Mouse (Mus musculus): Measurements from ENCODE around the gene Vmn1r49.
"Not testable (repeated sequence)": the region's sequence is repeated elsewhere in the genome, so short reads cannot be mapped to it uniquely, and the experiment has no call there.

DNA sequence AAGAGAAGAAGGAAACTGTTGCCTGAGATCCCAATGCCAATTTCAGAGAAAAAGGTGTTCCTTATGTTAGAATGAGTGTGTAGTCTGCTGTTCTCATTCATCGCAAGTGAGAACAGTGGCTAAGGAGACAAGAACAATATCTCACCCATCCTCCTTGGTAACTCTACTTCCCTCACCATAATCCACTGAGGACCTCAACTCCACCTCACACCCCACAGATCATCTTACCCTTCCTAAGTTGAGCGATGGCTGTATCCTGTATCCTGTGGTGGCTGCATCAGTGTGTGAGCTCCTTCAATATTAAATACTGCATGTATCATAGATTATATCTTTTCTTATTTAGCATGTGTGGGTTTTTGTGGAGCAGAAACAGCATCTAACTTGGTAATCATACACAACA is 41.6 kb downstream of the Vmn1r49 start, which contains the start of gene Vmn1r48:
- not testable (repeated sequence) for TF ChIP-seq CTCF, EP300 (IDR thresholded peaks at IDR 0.05; ENCODE audit: low read depth)
